Mouse (Mus musculus) cerebellum, postnatal 14 days (tissue): ENCODE results near the gene Otulin.

ENCODE experiments used
- DNase-seq, 2 experiments: peaks; one replicate each; pipeline ENCODE4 v3.0.0; 2021; ENCODE audit warnings: mixed read lengths in 2 of 2

The Otulin gene

DNA sequence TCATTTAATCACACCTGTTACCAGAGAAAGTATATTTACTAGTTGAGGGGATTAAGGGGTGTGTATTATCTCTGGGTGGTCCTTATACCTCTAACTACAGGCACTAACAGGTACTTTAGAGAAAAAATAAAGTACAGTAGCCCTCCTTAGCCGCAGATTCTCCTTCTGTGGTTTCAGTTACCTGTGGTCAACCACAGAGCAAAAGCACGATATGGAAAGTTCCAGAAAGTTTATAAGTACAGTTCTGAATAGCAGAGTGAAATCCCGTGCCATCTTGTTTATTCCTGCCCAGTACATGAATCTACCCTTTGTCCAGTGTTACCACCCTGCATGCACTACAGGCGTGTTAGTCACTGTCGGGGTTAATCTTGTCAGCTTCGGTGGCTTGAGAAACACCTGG is 51.6 kb downstream of the Otulin start:
- DNase-seq: no peak

DNA sequence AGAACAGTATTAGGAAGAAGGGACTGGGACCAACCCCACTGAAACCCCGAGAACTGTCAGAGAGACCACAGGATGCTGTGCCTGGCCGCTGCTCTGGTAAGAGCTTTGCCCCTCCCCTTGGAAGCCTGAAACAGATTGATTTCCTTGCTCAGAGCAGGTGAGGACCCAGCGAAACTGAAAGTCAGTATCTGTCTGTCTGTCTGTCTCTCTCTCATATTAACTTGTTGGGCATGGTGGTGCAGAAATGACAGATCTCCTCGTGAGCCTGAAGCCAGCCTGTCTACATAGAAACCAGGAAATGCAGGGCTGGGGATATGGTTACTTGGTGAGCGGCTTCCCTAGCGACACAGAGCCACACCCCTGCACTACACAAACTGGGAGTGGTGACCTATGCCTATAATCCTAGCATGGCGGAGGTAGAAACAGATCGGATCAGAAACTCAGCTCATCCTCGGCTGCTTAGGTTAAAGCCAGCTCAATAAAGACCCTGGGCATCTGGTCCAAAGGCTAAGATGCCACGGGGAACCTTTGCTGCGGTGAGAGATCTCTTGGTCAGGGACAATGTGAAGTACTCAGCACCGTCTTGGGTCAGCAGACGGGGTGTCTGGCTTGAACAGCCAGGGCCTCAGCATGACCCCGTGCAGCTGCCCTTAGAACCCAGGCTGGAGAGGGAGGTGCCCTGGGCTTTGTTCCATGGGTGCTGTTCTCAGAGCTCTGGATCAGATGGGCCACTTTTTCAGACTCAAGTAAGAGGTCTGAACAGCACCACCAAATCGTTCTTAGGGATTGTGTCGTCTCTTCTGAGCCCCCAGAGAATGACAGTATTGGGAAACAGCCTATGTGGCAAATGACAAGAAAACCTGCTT is 52.3 kb downstream of the Otulin start:
- no peak for DNase-seq

DNA sequence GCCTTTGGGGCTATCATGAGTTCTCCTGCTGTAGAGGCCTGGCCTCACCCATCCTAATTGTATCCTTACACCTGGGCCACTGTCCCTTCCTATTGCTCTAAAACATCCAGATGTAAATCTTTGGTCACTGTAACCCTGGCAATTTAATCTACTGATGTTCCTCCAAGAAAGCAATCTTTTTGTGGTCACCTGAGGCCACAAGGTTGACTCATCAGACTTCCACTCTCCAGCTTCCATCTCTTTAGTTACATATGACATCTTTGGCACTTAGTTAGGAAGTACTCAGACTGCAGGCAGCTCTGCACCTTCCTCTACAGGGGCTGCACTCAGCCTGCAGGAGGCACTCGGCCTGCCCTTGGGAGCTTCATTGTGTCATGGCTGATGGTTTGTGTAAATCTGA is 53.6 kb downstream of the Otulin start:
- DNase-seq: no peak

DNA sequence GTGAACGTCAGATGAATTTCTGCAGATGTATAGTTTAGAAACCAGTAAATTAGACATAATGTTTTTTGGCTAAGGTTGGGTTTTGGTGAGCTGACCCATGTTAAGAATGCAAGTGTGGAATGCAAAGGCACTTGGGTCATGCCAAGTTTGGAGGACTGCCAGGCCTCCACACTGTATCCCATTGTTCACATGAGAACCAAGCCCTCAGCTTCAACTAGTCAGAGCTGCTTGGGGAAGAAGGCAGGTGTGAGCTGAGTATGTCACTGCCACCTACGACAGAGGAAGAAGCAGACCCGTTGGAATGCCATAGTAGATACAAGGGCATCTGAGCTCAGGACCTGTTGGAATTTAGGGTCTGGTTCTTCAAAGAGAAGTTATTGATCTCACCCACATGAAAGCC is 54.6 kb downstream of the Otulin start:
- DNase-seq: no peak

DNA sequence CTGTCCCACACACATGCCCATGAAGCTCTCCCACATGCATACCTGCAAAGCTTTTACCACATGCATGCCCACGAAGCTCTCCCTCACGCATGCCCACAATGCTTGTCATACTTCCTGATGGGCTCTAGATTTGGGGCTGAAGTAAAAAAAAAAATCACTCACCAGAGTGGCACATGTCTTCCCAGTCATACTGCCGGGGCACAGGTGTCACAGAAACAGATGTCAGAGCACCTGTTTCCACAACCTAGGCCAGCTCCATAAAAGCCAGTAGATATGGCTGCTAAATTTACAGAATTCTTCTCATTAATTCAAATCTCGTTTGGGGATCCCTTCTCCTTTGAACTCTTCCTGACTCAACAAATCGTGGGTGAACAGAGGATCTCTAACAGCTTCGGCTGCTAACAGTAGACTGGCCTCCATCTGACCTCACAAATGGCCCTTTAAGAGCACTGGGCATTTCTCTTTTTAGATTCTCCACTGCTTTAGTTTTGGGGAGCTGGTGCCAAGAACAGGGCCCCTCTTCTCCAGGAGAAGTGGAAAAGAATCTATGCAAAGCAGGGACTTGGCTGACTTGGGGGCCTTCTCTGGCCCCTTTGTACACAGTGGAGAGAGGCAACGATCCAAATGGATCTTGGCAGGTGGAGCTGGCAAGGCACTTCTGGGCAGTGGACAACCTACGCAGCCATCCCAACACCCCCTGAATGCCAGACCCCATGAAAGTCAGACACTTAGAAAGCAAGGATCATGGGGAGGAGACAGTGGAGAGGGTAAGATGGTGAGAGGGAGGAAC is 55.3 kb downstream of the Otulin start:
- DNase-seq: peak; percentile 54 to 55

DNA sequence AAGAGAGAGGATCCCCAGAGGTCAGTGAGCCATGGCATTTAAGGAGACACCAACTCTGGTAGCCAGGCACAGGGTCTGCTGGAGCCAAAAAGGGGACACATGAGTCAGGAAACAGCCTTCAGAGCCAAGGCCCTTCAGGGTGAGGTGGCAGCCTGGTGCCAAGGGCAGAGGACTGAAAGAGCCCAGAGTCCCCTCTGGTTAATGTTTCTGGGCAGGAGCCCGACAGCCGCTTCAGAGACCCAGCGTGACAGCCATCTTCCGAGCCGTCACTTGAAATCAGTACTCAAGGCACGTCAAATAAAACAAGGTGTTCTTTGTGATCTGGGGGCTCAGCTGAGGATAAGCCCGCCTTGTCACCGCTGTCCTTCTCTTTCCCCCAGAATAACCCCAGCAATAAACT is 59.3 kb downstream of the Otulin start:
- no peak for DNase-seq

DNA sequence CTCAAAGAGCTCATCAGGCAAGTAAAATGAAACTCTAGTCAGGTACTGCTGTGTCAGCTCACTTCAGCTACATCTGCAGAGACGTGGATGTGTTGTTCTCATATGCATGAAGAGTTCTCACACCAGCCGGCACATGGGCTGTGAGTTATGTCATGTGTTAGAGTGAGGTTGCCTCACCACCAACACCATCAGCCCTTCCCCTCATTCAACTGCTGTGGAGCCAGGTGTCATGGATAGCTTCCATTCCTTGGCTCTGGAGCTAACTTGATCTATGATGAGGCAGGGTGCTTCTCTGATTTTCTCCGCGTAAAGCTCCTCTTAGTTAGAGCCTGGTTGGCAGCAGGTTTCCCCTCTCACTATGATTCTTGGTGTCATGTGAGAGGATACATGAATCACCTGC is 60.1 kb downstream of the Otulin start:
- DNase-seq: no peak

DNA sequence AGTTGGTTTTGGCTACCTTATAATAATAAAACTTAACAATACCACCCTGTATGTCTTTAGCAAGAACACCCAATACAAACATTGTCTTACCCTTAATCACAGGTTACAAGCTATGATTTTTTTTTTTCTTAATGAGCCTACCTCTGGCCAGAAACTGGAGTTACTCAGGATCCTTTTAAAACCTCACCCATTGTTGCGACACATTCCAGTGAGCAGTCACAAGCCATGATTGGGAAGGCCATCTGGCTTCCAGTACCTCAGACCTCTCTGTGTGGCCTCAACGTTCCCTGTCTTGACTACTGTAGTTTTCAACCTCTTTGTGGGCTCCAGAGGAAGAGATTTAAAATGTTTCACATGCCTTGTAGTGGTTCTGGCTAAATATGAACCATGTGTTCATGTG is 60.6 kb downstream of the Otulin start:
- DNase-seq: no peak

DNA sequence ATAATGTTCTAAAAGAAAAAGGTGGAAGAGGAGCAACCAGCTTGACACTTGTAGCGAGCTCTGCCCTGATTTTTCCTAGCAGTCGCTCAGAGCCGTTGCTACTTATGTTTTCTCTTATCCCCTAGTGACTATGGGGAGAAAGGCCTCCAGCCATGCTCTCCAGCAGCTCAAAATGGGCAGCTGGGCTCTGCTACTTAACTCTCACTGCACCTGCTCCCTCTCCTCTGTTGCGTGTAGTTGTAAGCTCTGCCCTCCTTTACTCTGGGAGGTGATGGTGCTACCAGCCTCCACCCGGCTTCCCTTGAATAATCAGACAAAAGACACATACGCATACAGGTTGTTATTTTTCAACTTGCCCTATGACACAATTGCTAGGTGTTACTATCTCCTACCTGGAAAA is 62.1 kb downstream of the Otulin start:
- DNase-seq: no peak

DNA sequence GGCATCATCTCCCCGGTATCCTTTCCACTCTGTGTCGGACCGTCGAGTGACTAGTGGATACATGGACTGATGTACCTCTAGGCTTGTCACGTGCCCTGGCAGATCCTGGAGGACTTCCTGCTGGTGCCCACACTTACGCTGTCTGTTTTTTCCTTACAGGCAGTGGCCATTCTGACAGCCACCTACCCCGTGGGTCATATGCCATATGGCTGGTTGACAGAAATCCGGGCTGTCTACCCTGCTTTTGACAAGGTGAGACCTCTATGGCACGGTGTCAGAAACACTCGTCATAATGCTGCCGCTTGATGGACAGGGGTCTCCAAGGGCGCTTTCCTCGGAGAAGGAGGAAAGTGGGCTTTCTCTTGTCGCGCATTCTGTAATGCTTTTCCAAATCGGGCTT is 63.1 kb downstream of the Otulin start:
- peak in 1 of 2 experiments; percentile 35 for DNase-seq

DNA sequence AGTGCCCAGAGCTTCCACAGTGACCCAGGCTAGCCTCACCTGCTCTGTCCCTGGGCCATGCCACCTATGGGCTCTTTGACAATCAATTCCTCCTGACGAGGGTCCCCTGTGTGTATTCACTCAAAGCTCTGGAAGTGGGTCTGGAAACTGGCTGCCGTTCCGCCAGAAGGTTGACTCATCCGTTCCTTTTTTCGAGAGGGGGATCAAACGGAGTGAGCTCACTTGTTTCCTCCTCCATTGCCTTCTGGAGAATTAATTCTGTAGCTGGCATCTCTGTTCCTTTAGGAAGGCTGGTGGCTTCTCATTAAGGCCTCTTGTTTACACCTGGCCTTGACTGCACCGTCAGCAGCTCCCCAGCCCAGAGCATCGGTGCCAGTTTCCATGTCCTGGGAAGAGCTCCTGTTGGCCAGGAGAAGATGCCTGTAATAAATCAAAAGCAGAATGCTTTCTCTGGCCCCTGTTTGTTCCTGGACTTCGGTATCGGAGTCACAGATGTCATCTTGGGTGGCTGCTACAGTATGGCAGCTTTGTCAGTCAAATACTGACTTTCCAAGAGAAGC is 64.8 kb downstream of the Otulin start:
- DNase-seq: no peak

DNA sequence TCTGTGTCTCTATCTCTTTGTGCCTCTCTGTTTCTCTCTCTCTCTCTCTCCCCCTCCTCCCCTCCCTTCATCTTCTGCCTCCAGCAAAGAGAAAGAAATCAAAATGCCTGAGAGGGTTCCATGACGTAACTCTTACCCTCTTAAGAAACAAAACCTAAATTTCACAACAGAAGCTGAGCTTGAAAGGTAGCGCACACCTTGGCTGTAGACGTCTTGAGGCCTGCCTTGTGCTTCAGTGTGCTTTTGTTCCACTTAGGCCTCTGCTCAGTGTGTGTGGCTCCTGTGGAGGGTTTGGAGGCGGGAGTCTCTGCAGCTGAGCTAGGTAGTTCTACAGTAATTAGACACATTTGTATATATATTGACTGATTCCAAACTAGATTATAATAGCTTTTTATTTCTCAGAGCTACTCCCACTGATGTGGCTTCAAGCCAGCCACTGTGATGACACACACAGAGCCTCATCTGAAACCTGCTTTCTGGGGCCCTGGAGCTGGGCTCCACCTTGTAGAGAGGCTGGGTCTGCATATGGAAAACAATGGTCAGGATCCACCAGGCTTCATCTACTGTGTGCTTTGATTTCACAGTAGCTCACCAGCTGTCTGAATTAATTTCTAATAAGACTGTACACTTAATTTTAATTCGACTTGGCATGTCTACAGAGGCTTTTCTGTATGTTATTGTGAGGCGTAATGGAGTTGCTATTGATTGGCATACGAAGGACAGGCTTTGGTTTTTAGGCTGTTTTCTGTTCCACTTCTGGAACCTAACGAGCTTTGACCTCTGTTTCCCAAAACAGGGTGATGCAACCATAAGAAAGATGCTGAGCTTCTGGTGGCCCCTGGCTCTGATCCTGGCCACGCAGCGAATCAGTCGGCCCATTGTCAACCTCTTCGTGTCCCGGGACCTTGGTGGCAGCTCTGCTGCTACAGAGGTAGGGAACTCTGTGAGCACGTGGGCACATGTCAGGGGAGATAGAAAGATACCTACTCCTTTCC is 66.1 kb downstream of the Otulin start:
- DNase-seq: no peak

DNA sequence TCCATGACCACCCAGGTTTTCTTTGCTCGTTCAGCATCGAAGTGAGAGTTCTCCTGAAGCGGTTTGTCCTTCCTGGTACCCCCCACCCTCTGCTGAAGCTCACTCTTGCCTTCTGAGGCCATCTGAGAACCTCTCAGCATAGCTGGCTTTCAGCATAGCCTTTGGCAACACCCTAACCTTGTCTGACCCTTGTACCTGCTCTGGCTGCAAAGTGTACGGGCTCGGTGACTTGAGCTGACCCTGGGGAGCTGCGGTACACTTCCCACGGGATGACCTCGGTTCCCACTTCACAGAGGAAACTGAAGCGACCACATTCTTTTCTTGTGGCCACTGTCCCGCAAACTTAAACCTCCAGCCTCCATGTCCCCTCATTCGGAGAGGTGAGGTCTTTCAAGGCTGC is 70.2 kb downstream of the Otulin start:
- no peak for DNase-seq

DNA sequence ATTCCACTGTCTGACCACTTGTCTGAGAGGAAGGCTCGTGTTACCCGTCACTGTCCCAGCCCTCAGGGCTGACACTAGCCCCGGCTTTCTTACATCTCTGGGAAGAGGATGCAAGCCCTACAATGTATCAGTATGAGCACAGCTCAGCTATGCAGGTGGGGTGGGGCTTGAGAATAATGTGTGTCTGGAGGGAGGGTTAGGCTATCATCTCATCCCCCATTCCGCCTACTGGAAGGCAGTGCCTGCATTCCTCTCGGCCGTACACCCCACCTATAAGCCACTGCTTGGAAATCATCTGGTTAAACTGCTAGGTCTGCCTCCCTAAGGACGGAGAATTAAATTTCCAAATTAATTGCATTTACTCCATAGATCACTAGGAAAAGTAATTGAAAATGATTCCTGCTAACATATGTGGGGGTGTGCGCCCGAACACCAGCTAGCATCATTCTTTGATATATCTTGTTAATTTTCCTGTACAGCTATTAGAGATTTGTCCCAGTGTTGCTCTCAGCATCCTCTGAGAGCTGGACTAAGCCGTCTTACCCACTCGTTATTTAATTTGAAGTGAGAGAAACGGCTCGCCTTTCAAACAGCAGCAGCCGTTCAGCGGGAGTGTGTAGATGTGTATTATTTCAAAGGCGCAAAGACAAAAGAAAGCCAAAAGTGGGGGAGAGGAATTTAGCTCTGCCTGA is 71.9 kb downstream of the Otulin start:
- no peak for DNase-seq

DNA sequence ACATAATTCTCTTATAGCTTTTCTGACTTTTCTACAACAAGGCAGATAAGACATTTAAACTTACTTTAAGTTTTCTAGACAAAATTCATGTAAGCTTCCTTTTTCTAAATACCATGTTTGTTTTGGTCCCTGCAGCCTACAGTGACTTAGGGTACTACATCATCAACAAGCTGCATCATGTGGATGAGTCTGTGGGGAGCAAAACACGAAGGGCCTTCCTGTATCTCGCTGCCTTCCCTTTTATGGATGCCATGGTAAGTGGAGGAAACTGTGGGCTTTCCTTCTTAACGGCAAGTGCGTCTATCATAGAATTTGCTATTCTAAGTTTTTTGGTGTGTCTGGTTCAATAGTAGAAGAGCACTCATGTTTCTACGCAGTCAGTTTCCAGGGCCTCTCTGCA is 76.9 kb downstream of the Otulin start:
- no peak for DNase-seq

DNA sequence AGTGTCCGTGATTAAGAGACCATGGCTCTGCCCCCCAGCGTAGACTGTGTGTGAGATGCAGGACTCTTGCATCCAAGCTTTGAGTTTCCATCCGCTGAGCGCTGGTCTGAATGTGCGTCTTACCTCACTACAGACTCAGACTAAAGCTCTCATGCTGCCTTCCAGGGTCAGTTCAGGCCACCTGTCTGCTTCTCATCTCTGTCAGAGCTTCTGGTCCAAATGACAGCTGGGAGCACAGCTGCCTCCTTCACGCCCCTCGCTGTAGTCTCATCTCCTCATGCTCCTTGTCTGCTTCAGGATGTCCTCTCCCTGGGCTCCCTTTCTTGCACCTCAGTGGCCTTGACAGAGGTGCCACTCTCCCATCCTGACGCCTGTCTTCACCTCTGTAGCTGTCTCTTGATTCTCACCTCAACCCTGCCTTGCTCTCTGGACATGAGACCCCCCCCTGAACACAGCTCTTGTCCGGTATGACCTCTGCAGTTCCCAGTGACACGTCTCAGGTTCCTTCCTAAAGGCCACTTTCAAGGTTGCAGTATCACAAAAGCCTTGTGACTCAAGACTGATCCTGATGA is 78.3 kb downstream of the Otulin start:
- DNase-seq: no peak

DNA sequence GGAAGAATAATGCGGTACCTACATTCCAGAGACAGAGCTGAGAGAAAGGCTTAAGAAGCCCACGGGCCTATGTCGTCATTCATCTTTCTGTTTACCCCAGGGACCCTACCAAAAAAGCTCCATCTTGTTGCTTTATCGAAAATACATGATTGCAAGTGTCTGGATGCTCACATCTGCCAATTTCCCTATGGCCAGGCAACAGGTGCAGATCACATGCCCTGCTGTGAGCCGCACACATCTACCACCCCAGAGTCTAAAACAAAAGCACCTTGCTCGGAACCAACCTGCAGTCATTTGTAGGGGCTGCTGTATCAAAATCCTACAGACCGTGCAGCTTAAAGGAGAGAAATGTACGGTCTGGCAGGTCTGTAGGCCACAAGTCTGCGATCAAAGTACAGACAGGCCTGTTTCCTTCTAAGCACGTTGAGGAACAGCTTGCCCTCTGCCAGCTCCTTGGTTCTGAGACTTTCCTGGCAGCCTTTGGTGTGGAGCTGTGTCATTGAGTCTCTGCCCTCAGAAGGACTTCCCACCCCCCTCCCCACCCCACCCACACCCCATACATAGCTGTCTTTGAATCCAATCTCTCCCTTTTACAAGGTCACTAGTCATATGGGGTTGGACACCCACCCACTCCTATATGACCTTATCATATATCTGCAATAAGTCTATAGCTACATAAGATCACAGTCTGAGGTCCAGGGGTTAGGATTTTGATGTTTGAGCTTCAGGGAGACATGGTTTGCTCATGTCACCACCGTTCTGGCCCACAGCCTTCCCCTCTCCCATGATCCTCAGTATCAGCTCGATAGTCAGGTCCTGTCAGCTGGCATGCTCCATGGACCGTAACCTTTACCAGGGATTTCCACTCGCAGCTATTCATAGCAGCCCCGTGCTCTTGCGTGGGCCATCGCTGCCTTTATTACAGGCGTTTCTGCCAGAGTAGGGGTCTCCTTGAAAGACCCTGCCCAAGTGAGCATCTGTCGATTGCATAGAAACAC is 79.1 kb downstream of the Otulin start:
- no peak for DNase-seq

DNA sequence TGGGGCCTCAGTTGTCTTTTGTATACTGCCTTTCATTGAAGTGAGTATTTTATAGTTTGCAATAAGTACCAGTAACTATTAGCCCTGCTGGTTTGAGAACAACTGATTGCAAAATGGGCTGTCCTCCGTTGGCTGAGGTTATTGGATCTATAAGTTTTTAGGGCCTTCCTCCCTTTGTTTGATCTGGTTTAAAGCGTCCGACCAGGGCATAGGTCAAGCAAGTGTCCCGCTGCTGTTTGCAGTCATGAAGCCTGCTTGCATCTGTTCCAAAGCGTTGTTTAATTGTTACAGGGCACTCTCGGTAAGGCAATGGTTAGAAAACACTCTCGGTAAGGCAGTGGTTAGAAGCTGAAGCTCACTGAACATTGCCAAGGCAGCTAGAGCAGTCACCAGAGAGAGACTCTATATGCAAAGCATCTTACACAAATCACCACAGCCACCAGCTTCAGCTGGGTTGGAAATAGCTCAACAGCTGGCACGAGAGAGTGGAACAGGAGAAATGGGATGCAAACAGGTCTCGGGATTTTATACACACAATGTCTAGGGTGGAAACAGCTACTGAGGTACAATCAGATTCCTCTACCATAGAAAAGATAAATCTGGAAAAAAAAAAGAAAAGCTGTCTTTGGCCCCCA is 80.0 kb downstream of the Otulin start:
- no peak for DNase-seq

DNA sequence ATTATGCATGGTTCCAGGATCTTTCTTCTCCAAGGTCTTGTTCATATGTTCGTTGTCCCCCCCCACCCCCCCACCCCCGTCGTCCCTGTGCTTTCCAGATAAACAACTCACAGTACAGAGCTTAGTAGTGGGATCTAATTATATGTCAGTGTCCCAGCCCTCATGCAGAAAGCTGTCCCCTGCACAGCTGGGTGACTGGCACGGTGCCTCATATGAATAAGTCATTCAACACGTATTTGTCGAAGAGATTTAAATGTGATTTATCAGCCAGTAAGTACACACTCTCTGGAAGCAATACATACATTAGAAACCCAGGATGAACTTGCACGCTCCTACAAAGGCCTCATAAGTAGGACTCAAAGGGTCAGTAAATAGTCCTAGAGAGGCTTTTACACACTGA is 80.6 kb downstream of the Otulin start:
- peak in 1 of 2 experiments; percentile 43 for DNase-seq

DNA sequence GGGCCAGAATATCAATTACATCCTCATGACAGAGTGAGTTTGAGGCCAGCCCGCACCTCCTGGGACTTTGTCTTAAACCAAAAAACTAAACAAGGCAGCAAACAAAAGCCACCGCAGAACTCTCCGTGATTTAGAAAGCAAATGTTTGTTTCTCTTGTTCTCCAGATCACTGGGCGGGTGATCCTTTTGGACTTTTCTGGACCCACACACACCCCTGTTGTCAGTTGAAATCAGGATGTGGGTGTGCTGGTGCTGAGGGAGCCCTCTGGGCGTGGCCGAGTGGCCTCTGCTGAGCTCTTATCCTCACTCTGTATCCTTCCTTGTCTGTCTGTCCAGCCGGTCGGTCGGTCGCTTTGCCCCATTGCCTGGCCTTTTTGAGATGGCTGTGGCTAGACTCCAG is 81.4 kb downstream of the Otulin start:
- no peak for DNase-seq
